In the genomic region with DNA sequence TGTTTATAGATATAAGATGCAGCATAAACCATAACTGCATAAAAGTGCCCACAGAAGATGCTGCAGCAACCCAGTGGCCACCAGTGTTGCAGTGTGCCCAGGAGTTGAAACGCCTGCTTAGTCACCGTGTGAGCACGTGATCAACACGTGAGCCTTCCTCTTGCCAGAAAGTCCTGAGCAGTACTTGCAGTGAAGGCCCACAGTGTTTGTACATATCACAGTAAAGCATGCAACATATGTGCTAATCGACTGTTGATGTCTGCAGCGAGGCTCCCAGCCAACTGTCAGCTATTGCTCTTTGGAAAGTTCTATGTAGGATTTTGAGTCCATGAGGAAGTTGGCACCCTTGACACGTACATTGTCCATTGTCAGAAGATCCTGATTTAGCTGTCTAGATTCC, we compare ENCODE assay signal across 9 mouse cellular contexts.
A peak's percentile ranks its signal among the peaks of the same experiment; 100 is the strongest.
DNase-seq lines count a peak whose midpoint lies in the region; ATAC-seq and TF ChIP-seq lines count a peak whose summit lies in the region.
"Had no signal": no experiment of that assay in that cellular context is flagged by ENCODE, and none has a peak within 500 bp of the region (broad histone marks: within the 10 kb centered on the region; RNA-seq: fewer than 3 reads in every experiment).

No protein-coding gene starts in this region.

- no peak overlapping the region for H3K9ac ChIP-seq in lung, embryonic 15.5 days
- H3K9ac ChIP-seq in hindbrain, embryonic 14.5 days, result no peak overlapping the region
- H3K9ac ChIP-seq: midbrain, embryonic 15.5 days had no signal

- no peak for TF ChIP-seq POLR2A in testis, adult 2 months (IDR thresholded peaks at IDR 0.05; ENCODE audit: control insufficient read depth, low read depth, low read length)

- H3K27ac ChIP-seq in testis, adult 2 months (ENCODE audit: control insufficient read depth, insufficient read depth, low read depth, low read length), result peak overlapping the region; percentile 36; the same call in 1 of the 2 replicates
- H3K27ac ChIP-seq in lung, embryonic 15.5 days, result peak overlapping the region; percentile 48
- H3K27ac ChIP-seq in hindbrain, embryonic 14.5 days, result no peak overlapping the region
- H3K27ac ChIP-seq: midbrain, embryonic 15.5 days had no signal

- H3K4me2 ChIP-seq in lung, embryonic 15.5 days, result no peak overlapping the region
- H3K4me2 ChIP-seq in hindbrain, embryonic 14.5 days (replicated peaks), result no peak overlapping the region
- H3K4me2 ChIP-seq: midbrain, embryonic 15.5 days had no signal

- no peaks in the 10 kb centered on the region for H3K9me3 ChIP-seq in lung, embryonic 15.5 days
- no peaks in the 10 kb centered on the region for H3K9me3 ChIP-seq in hindbrain, embryonic 14.5 days (ENCODE audit: control insufficient read depth, low read length)
- H3K9me3 ChIP-seq: midbrain, embryonic 15.5 days had no signal

- ATAC-seq in lung, embryonic 15.5 days (ENCODE audit: borderline replicate concordance, extremely low read depth, low FRiP score, low TSS enrichment), result peak; percentile 89
- ATAC-seq in hindbrain, embryonic 14.5 days (ENCODE audit: low FRiP score), result no peak
- ATAC-seq in monocyte, adult 5-6 weeks (replicated peaks; ENCODE audit: insufficient number of reproducible peaks, low FRiP score, low TSS enrichment, poor library complexity, severe bottlenecking), result no peak
- ATAC-seq: midbrain, embryonic 15.5 days had no signal

- H3K27me3 ChIP-seq in testis, adult 2 months (ENCODE audit: control insufficient read depth, insufficient read depth, low read length), result no peaks in the 10 kb centered on the region
- no peaks in the 10 kb centered on the region for H3K27me3 ChIP-seq in lung, embryonic 15.5 days
- H3K27me3 ChIP-seq in hindbrain, embryonic 14.5 days (ENCODE audit: control insufficient read depth, insufficient read depth, low read length), result no peaks in the 10 kb centered on the region
- H3K27me3 ChIP-seq: midbrain, embryonic 15.5 days had no signal

- no peak for DNase-seq in testis, postnatal 14 days (ENCODE audit: low spot score)
- peak; percentile 49 for DNase-seq in kidney, adult 9 months
- DNase-seq in hindbrain, embryonic 14.5 days (ENCODE audit: low spot score), result no peak
- no peak for DNase-seq in retina, postnatal 1 day
- DNase-seq in cerebellum, postnatal 14 days, result no peak

- no peak for TF ChIP-seq CTCF in testis, adult 2 months (IDR thresholded peaks at IDR 0.05; ENCODE audit: control insufficient read depth, insufficient read depth, insufficient replicate concordance, low read depth, low read length)

- no peaks in the 10 kb centered on the region for H3K36me3 ChIP-seq in testis, adult 2 months (ENCODE audit: control insufficient read depth, insufficient read depth, low read length)
- no peaks in the 10 kb centered on the region for H3K36me3 ChIP-seq in lung, embryonic 15.5 days
- H3K36me3 ChIP-seq in hindbrain, embryonic 14.5 days (replicated peaks; ENCODE audit: control insufficient read depth, insufficient read depth), result peaks cover 19% of the 10 kb centered on the region; the same call in 1 of the 2 replicates

- H3K4me3 ChIP-seq in testis, adult 2 months (ENCODE audit: control insufficient read depth, low read depth, low read length), result no peak overlapping the region
- H3K4me3 ChIP-seq in lung, embryonic 15.5 days, result no peak overlapping the region
- H3K4me3 ChIP-seq in hindbrain, embryonic 14.5 days (replicated peaks; ENCODE audit: low read length), result no peak overlapping the region
- H3K4me3 ChIP-seq: midbrain, embryonic 15.5 days had no signal

- 18% methylated on average over 7 of the region's 7 CpGs for WGBS in lung, embryonic 15.5 days
- WGBS in hindbrain, embryonic 14.5 days, result 91% methylated on average over 7 of the region's 7 CpGs

- no peaks in the 10 kb centered on the region; the same call in 1 of the 2 replicates for H3K4me1 ChIP-seq in testis, adult 2 months (ENCODE audit: control insufficient read depth, insufficient read depth, low read length)
- peaks cover 29% of the 10 kb centered on the region for H3K4me1 ChIP-seq in lung, embryonic 15.5 days
- H3K4me1 ChIP-seq in hindbrain, embryonic 14.5 days (replicated peaks; ENCODE audit: control insufficient read depth, insufficient read depth, low read length), result peaks cover 2% of the 10 kb centered on the region
